Mouse (Mus musculus): ENCODE measurements at regions not wholly inside any gene's neighbourhood (a gene's known extent, or its start where the extent isn't known, plus 50 kb on each side); places are given as distances from the start of the nearest gene placed in this dataset.

GRCm38 (mm10) chr1:72013863-72014262 lies 198.2 kb downstream of the Mreg start:
- TF ChIP-seq CTCF (IDR thresholded peaks at IDR 0.05; ENCODE audit: insufficient read depth, low read length) (no peak), POLR2A (IDR thresholded peaks at IDR 0.05; ENCODE audit: borderline replicate concordance, extremely low read depth, low read depth, low read length) (no peak)

Measured in lung, adult 2 months (tissue).